Mouse (Mus musculus): ENCODE results near the gene Rnf43.

The Rnf43 gene

DNA sequence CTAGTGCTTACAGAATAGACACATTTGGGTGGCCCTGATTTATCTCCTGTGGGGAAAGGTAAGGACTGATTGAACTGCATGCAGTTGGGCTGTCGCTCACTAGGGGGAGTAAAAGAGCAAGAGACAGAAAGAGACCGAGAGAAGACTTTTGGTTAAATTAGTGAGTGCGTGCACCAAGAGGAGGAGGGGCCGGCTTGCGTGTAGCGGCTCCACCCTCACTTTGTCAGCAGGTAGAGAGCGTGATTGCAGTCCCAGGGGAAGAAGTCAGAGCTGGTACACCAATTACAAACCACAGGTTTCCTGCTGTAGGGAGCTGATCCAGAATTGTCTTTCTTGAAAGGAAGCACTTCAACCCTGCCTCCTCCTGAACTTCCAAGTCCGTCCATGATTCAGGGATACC lies at the start of gene Rnf43:
Gene Rnf43, plus strand, starts transcription at position 316 of the 400 bp plus-strand sequence.
- peak; percentile 85 for DNase-seq

DNA sequence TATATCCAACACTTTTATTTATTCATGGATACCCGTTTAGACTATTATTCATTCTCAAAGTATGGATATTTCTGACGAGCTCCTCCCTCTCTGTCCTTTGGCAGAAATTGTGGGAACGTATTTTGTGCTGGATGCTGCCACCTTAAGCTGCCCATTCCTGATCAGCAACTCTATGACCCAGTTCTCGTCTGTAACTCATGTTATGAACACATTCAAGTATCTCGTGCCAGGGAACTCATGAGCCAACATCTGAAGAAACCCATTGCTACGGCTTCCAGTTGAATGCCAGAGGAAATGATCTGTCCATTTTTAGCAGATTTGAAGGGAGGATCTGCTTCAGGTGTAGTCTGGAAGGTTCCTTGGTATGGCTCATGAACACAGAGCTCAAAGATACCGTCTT lies 48.5 kb upstream of the Rnf43 start:
- no peak for DNase-seq

DNA sequence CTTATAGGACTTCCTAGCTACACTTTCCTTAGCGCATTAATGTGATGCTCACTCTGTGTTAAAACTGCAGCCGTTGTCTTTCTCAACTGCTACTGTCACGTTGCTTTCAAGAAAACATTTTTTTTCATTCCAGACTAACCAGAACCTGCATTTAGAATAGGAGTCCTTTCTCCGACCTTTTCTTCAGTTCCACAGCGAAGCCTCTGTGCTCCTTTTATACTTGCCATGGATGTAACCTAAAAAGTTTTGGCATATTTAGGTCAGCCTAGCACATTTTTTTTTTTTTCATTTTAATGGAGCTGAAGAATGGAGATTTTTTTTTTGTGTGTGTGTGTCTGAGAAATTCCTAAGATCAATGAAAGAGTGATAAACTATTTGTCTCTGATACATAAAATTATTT lies 47.0 kb upstream of the Rnf43 start:
- no peak for DNase-seq

DNA sequence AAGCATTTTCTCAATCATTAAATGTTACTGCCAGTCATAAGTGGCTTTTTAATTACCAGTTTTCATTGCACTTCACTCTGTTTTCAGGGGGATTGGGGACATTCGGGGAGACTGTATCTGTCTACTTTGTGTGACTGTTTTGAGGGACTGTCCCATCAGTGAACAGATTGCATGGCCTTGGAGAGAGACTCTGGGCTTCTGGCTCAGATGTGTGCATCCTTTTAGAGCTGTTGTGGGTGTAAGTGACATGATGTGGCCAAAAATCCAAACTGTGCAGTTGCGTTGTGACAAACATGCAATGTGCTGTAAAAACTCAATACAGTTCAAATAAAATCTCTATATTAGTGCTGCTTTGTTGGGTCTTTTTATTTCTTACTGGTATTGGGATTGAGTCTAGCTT lies 46.6 kb upstream of the Rnf43 start:
- no peak for DNase-seq

DNA sequence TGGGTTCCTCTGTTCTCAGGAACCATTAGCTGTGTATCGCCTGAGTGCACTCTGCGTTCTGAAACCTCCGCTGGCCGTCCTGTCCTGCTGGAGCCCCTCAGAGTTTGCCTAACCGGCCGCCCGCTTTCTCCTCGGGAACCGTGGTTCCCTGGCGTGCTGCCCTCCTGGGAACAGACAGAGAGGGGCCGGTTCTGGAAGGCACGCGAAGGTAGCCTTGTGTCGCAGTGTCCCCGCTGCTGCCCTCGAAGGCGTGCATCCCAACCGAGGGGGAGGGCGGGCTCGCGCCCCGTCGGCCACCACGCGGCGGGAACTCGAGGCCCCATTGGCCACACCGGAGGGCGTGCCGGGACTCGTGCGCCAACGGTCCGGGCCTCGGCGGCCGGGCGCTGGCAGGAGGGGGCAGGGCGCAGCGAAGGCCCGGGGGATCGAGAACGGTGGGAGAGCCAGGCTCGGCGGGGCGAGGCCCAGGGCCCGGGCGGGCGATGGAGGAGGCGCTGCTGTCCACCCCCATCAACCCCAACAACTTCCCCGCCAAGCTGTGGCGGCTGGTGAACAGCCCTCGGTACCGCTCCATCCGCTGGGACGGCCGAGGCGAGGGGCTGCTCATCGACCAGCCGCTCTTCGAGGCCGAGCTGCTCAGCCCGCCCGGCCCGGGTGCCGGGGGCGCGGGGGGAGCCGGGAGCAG lies 45.6 kb upstream of the Rnf43 start, which contains the start of gene Hsf5:
Gene Hsf5, plus strand, starts transcription at position 375 of the 685 bp plus-strand sequence.
- DNase-seq: no peak

- DNase-seq: no peak
Measured at GRCm38 (mm10) chr11:87617606-87618005, 44.9 kb upstream of the Rnf43 start.

DNA sequence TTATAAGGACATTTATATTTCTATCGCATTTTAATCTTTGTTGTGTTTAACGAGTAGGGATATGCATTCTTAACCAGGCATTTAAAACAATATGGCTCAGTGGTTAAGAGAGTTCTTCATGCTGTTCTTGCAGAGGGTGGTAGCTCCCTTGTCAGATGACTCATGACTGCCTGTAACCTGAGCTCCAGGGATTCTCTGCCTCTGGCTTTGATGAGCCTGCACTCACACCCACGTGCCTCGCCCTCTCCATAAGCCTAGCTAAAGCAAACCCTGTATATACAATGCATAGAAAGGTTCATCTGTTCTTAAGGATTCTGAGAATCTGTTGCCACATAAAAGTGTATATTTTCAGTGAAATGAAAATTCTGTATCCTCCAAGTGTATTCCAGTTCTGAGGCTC lies 39.4 kb upstream of the Rnf43 start:
- no peak for DNase-seq

DNA sequence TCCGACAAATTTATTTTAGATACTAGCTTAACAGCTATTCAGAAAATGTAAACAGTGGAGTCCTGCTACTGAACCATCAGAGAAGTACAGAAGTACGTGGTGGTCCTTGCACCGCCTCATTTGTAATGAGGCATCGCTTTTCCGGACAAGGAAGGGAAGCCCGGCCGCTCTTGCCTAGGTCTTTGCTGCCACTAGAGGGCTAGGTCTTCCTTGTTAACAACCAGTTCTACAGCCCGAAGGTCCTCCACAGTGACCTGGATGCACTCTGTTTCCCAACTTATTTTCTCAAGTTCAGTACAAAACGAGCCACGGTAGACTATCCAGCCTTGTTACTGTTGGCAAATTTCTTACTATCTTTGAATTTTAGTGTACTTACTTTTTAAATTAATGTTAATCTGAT lies 32.7 kb upstream of the Rnf43 start:
- DNase-seq: no peak

- DNase-seq: no peak
Measured at GRCm38 (mm10) chr11:87638793-87639192, 23.7 kb upstream of the Rnf43 start.

- peak; percentile 69 for DNase-seq
Measured at GRCm38 (mm10) chr11:87639206-87639605, 23.3 kb upstream of the Rnf43 start.

DNA sequence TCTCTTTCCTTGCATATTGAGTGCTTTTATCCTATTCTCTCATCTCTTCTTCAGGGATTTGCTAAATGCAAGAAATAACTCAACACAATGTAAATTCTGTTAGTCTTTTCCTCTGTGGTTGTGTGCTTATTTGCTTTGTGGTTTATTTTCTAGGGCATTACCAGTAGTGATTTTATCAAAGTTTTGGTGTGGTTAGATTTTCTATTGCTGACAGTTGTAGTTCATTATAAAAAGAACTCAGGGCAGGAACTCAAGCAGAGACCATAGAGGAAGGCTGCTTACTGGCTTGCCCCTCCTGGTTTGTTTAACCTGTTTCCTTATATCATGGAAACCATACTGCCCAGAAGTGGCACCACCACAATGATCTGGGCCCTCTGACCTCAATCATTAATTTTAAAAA lies 19.7 kb upstream of the Rnf43 start:
- no peak for DNase-seq

- DNase-seq: no peak
Measured at GRCm38 (mm10) chr11:87654693-87655092, 7.8 kb upstream of the Rnf43 start.

DNA sequence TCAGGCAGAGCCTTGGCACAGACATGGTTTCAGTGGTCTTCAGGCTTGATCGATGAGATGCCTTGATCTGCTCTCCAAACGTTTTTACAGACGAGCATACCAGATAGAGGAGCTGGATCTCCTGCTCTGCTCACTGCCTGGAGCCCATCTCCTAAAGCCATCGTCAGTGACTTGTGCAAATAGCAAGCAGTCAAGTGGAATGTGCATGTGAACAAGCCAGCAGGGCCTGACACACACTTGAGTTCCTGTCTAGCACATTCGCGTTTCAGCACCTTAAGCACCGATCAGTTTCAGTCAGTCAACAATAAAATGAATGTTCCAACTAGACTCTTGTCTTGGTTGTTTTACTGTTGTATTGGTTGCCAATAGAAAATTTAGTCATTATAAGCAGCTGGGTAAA lies 3.3 kb upstream of the Rnf43 start:
- no peak for DNase-seq

- no peak for DNase-seq
Measured at GRCm38 (mm10) chr11:87662822-87663221, 300 bp downstream of the Rnf43 start.

- DNase-seq: no peak
Measured at GRCm38 (mm10) chr11:87663948-87664347, 1.4 kb downstream of the Rnf43 start.

DNA sequence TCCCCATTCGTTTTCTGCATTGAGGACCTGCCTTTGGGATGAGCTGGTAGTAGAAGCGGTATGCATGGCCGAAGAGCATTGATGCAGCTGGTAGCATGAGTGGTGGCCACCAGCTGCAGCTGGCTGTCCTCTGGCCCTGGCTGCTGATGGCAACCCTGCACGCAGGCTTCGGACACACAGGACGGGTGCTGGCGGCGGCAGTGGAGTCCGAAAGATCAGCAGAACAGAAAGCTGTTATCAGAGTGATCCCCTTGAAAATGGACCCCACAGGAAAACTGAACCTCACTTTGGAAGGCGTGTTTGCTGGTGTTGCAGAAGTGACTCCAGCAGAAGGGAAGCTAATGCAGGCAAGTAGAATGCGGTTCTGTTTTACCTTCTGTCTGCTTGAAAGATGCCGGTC lies 2.0 kb downstream of the Rnf43 start:
- no peak for DNase-seq

GRCm38 (mm10) chr11:87665224-87665623 lies 2.7 kb downstream of the Rnf43 start:
- DNase-seq: no peak

- no peak for DNase-seq
Measured at GRCm38 (mm10) chr11:87665658-87666057, 3.1 kb downstream of the Rnf43 start.

- no peak for DNase-seq
Measured at GRCm38 (mm10) chr11:87666256-87667035, 3.9 kb downstream of the Rnf43 start.

GRCm38 (mm10) chr11:87667107-87668090 lies 4.9 kb downstream of the Rnf43 start:
- no peak for DNase-seq

DNA sequence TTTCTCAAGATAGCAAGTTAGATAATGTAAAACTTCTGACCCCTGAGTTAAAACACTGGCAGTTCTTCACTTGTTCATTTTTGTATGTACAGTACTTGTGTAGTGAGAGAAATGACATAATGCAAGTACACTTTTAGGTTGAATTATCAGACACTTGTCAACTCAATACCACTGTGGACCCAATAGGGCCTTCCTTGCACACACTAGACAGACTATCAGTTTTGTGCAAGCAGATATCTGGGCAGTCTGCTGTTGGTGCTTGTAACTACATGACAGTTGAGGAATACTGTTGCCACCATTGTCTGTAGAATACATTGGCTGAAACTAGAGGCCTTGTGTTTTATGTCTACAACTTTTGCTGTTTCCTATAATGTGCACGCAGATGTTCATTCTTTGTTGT lies 10.8 kb downstream of the Rnf43 start:
- no peak for DNase-seq

DNA sequence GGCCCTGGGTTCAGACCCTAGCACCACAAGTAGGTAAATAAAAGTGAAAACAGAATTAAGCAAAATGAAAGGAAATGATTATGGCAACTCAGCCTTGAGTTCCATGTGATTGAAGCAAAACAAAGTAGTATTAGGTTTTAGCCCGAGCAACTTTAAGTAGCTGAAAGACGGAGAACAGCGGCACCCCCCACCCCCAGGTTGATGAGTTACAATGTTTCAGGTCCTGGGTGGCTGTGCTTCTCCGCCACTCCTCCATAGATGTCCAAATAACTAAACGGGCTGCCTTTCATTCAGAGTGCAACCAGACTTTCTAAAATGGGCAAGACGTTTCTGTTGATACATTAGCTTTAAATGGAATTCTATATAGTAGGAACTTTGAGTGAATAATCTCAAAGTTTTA lies 13.1 kb downstream of the Rnf43 start:
- no peak for DNase-seq

- no peak for DNase-seq
Measured at GRCm38 (mm10) chr11:87677756-87678155, 15.2 kb downstream of the Rnf43 start.

Measured in cerebellum, adult 9-11 months (tissue).